Mouse (Mus musculus): ENCODE measurements around the gene Rapgef4. TPM values are rescaled to one million over a fixed set of nuclear protein-coding genes. Genes with fewer than 3 reads are reported as not detected.

Gene Rapgef4
- polyA plus RNA-seq, 1 experiment, result 11.3 TPM

GRCm38 (mm10) chr2:72094038-72094437, 113.0 kb downstream of the Rapgef4 start:
- TF ChIP-seq POLR2A (IDR thresholded peaks at IDR 0.05; ENCODE audit: low read depth, low read length) (no peak), CTCF (IDR thresholded peaks at IDR 0.05; ENCODE audit: extremely low read depth, insufficient read depth, insufficient read length, insufficient replicate concordance) (no peak)
- H3K4me3 ChIP-seq (ENCODE audit: extremely low read depth, insufficient read depth, insufficient read length), result no peak overlapping the region
- H3K4me1 ChIP-seq (ENCODE audit: control insufficient read depth, insufficient read depth, insufficient read length), result peaks cover 3% of the 10 kb centered on the region; the same call in 1 of the 2 replicates
- DNase-seq (ENCODE audit: low read depth in 1 of 2, low spot score in 2 of 2), result no peak
- no peaks in the 10 kb centered on the region for H3K36me3 ChIP-seq (ENCODE audit: control insufficient read depth, insufficient read depth, low read length)
- no peak overlapping the region for H3K27ac ChIP-seq (ENCODE audit: insufficient read depth, low read length)
- WGBS, result 91% methylated on average over 8 of the region's 8 CpGs
- H3K27me3 ChIP-seq (ENCODE audit: control insufficient read depth, insufficient read depth, low read length), result no peaks in the 10 kb centered on the region

- no peak for TF ChIP-seq CTCF (IDR thresholded peaks at IDR 0.05; ENCODE audit: extremely low read depth, insufficient read depth, insufficient read length, insufficient replicate concordance)
- Histone ChIP-seq H3K36me3 (ENCODE audit: control insufficient read depth, insufficient read depth, low read length) (no peaks in the 10 kb centered on the region), H3K4me1 (ENCODE audit: control insufficient read depth, insufficient read depth, insufficient read length) (peaks cover 3% of the 10 kb centered on the region; the same call in 1 of the 2 replicates), H3K27me3 (ENCODE audit: control insufficient read depth, insufficient read depth, low read length) (no peaks in the 10 kb centered on the region), H3K27ac (ENCODE audit: insufficient read depth, low read length) (no peak overlapping the region), H3K4me3 (ENCODE audit: extremely low read depth, insufficient read depth, insufficient read length) (no peak overlapping the region)
- no peak for DNase-seq (ENCODE audit: low read depth in 1 of 2, low spot score in 2 of 2)
- 91% methylated on average over 7 of the region's 7 CpGs for WGBS
Observed at GRCm38 (mm10) chr2:72094446-72094845, 113.4 kb downstream of the Rapgef4 start.

GRCm38 (mm10) chr2:72095002-72095401, 114.0 kb downstream of the Rapgef4 start:
- H3K27ac ChIP-seq (ENCODE audit: insufficient read depth, low read length), result no peak overlapping the region
- no peaks in the 10 kb centered on the region for H3K27me3 ChIP-seq (ENCODE audit: control insufficient read depth, insufficient read depth, low read length)
- H3K36me3 ChIP-seq (ENCODE audit: control insufficient read depth, insufficient read depth, low read length), result no peaks in the 10 kb centered on the region
- H3K4me3 ChIP-seq (ENCODE audit: extremely low read depth, insufficient read depth, insufficient read length), result no peak overlapping the region
- peaks cover 3% of the 10 kb centered on the region; the same call in 1 of the 2 replicates for H3K4me1 ChIP-seq (ENCODE audit: control insufficient read depth, insufficient read depth, insufficient read length)
- 81% methylated on average over 6 of the region's 6 CpGs for WGBS
- no peak for DNase-seq (ENCODE audit: low read depth in 1 of 2, low spot score in 2 of 2)
- no peak for TF ChIP-seq CTCF (IDR thresholded peaks at IDR 0.05; ENCODE audit: extremely low read depth, insufficient read depth, insufficient read length, insufficient replicate concordance)
- TF ChIP-seq POLR2A (IDR thresholded peaks at IDR 0.05; ENCODE audit: low read depth, low read length), result no peak

GRCm38 (mm10) chr2:72096345-72096744, 115.3 kb downstream of the Rapgef4 start:
- no peaks in the 10 kb centered on the region for H3K27me3 ChIP-seq (ENCODE audit: control insufficient read depth, insufficient read depth, low read length)
- DNase-seq (ENCODE audit: low read depth in 1 of 2, low spot score in 2 of 2), result peak; percentile 53 to 77
- H3K4me1 ChIP-seq (ENCODE audit: control insufficient read depth, insufficient read depth, insufficient read length), result peaks cover 3% of the 10 kb centered on the region; the same call in 1 of the 2 replicates
- no peaks in the 10 kb centered on the region for H3K36me3 ChIP-seq (ENCODE audit: control insufficient read depth, insufficient read depth, low read length)
- no peak overlapping the region for H3K27ac ChIP-seq (ENCODE audit: insufficient read depth, low read length)
- 20% methylated on average over 3 of the region's 3 CpGs for WGBS
- H3K4me3 ChIP-seq (ENCODE audit: extremely low read depth, insufficient read depth, insufficient read length), result no peak overlapping the region
- TF ChIP-seq CTCF (IDR thresholded peaks at IDR 0.05; ENCODE audit: extremely low read depth, insufficient read depth, insufficient read length, insufficient replicate concordance) (peak; percentile 68; the same call in 1 of the 2 replicates), POLR2A (IDR thresholded peaks at IDR 0.05; ENCODE audit: low read depth, low read length) (no peak)

DNA sequence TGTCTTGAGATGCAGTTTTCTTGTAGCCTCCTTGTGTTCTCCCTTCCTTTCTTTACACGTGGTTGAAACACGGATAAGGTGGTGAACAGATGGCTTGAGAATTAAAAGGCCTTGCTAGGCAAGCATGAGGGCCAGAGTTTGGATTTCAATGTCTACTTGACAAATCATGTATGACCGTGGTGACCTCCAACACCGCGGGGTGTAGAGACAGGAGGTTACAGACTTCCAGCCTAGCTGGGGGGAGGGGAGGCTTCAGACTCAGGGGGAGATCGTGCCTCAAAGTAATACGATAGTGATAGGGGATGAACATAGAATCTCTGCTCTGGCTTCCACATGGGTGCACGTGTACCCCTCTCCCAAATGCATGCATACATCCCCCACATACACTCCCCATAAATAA, 117.3 kb downstream of the Rapgef4 start:
- Histone ChIP-seq H3K4me1 (ENCODE audit: control insufficient read depth, insufficient read depth, insufficient read length) (peaks cover 3% of the 10 kb centered on the region; the same call in 1 of the 2 replicates), H3K27me3 (ENCODE audit: control insufficient read depth, insufficient read depth, low read length) (no peaks in the 10 kb centered on the region), H3K27ac (ENCODE audit: insufficient read depth, low read length) (no peak overlapping the region), H3K4me3 (ENCODE audit: extremely low read depth, insufficient read depth, insufficient read length) (no peak overlapping the region), H3K36me3 (ENCODE audit: control insufficient read depth, insufficient read depth, low read length) (no peaks in the 10 kb centered on the region)
- WGBS, result 94% methylated on average over 8 of the region's 8 CpGs
- no peak for TF ChIP-seq CTCF (IDR thresholded peaks at IDR 0.05; ENCODE audit: extremely low read depth, insufficient read depth, insufficient read length, insufficient replicate concordance)
- TF ChIP-seq POLR2A (IDR thresholded peaks at IDR 0.05; ENCODE audit: low read depth, low read length), result no peak
- DNase-seq (ENCODE audit: low read depth in 1 of 2, low spot score in 2 of 2), result no peak

DNA sequence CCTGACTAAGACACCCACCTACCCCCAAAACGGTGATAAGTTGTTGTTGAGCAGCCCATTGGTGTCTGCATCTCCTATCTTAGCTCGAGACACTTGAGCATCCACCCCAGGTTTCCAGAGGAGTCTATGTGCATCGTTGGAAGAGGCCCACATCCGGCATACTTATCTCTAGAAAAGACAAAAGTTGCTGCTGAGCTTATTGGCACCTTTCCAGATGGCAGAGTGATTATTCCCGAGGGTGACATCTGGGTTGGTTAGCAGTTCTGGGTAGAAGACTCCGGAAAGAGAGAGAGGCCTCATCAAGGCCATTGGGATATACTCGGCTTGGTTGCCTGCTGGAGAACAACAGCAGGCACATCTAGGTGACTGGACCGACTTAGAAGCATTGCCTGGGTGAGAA, 123.6 kb downstream of the Rapgef4 start:
- 76% methylated on average over 8 of the region's 8 CpGs for WGBS
- TF ChIP-seq POLR2A (IDR thresholded peaks at IDR 0.05; ENCODE audit: low read depth, low read length), result no peak
- Histone ChIP-seq H3K4me3 (ENCODE audit: extremely low read depth, insufficient read depth, insufficient read length) (no peak overlapping the region), H3K27me3 (ENCODE audit: control insufficient read depth, insufficient read depth, low read length) (no peaks in the 10 kb centered on the region), H3K4me1 (ENCODE audit: control insufficient read depth, insufficient read depth, insufficient read length) (no peaks in the 10 kb centered on the region), H3K36me3 (ENCODE audit: control insufficient read depth, insufficient read depth, low read length) (no peaks in the 10 kb centered on the region), H3K27ac (ENCODE audit: insufficient read depth, low read length) (no peak overlapping the region)
- DNase-seq (ENCODE audit: low read depth in 1 of 2, low spot score in 2 of 2), result no peak

DNA sequence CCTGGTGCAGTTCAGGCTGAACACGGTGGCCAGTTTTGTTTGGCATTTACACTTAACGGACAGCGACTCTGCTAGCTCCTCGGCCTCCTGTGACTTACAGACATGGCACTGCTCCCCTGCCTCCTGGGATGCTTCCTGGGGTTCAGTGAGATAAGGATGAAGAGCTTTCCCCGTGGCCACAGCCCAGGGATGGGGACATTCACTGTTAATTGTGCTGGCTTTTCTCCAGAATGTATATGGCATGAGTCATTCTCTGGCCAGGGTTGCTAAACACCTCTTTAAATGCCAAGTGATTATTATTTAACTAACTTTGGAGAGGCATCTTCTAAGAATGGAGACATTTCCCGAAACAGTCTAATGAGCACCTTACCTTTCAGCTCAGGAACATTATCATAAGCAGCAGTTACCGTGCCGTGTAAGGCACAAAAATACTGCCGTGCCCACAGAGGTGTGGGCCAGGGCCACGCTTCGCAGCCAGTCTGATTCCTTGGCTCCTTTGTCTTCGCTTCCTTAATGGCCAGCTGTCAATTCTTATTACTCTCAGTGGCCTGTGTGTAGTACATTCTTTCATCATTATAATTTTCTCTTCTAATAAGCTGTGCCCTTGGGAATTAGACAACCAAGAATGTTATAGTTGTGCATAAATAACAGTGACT, 126.6 kb downstream of the Rapgef4 start:
- Histone ChIP-seq H3K27ac (ENCODE audit: insufficient read depth, low read length) (no peak overlapping the region), H3K4me3 (ENCODE audit: extremely low read depth, insufficient read depth, insufficient read length) (no peak overlapping the region), H3K27me3 (ENCODE audit: control insufficient read depth, insufficient read depth, low read length) (no peaks in the 10 kb centered on the region), H3K4me1 (ENCODE audit: control insufficient read depth, insufficient read depth, insufficient read length) (no peaks in the 10 kb centered on the region), H3K36me3 (ENCODE audit: control insufficient read depth, insufficient read depth, low read length) (no peaks in the 10 kb centered on the region)
- no peak for TF ChIP-seq POLR2A (IDR thresholded peaks at IDR 0.05; ENCODE audit: low read depth, low read length)
- 90% methylated on average over 12 of the region's 12 CpGs for WGBS
- no peak for DNase-seq (ENCODE audit: low read depth in 1 of 2, low spot score in 2 of 2)

All from spleen, adult 2 months (tissue).